In the genomic region with DNA sequence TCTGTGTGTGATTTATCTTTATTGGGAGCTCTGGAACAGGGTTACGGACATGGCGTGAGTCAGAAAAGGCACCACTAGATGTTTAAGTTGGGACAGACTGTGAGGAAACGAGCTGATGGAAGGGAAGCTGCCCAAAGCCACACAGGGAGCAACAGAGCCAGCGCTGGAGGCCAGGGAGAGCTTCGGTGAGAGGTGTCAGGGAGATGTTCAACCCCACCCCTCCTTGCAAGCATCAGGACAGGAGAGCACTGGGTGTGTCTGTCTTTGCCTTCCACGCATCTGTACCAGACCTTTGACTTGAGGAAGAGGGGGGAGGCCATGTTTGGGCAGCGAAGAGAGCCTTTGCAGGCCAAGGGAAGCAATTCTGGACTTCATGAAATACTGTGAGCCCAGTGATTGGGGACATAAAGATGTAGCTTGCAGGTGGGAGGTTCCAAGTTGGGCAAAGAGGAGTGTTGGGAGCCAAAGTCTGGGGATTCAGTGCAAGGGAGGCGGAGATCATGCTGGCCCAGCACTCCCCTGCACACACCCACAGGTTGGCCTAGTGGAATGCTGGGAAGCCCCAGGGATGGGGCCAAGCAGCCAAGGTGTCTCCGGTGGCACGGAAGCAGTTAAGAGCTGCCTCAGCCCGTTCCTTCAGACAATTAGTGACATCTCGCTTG, we compare ENCODE assay signal across 9 mouse cellular contexts. TPM values are rescaled to one million over a fixed set of nuclear protein-coding genes. Genes with fewer than 3 reads are reported as not detected.
DNase-seq lines count a peak whose midpoint lies in the region; ATAC-seq and TF ChIP-seq lines count a peak whose summit lies in the region.
"Had no signal": no experiment of that assay in that cellular context is flagged by ENCODE, and none has a peak within 500 bp of the region (broad histone marks: within the 10 kb centered on the region; RNA-seq: fewer than 3 reads in every experiment).

No protein-coding gene starts in this region.

- intact Hi-C loops in heart, postnatal 14 days (cut with DNase I): no loop called here

- H3K9me3 ChIP-seq in embryonic facial prominence, embryonic 11.5 days (replicated peaks; ENCODE audit: control insufficient read depth, low read length): no peaks in the 10 kb centered on the region
- H3K9me3 ChIP-seq in hindbrain, postnatal 0 days (ENCODE audit: low read length): no peaks in the 10 kb centered on the region
- no peaks in the 10 kb centered on the region for H3K9me3 ChIP-seq in midbrain, embryonic 16.5 days (replicated peaks; ENCODE audit: control insufficient read depth, low read length, poor library complexity, severe bottlenecking)

- no peak overlapping the region for H3K9ac ChIP-seq in embryonic facial prominence, embryonic 11.5 days (replicated peaks; ENCODE audit: low read length)
- H3K9ac ChIP-seq in hindbrain, postnatal 0 days (replicated peaks; ENCODE audit: low read length): peak overlapping the region; percentile 43; the same call in 1 of the 2 replicates
- H3K9ac ChIP-seq in midbrain, embryonic 16.5 days (ENCODE audit: low read depth, low read length): peak overlapping the region; percentile 37

- peak overlapping the region; percentile 58 for H3K27ac ChIP-seq in embryonic facial prominence, embryonic 11.5 days (replicated peaks; ENCODE audit: low read depth, low read length)
- H3K27ac ChIP-seq in hindbrain, postnatal 0 days: peak overlapping the region; percentile 84
- peak overlapping the region; percentile 73 for H3K27ac ChIP-seq in midbrain, embryonic 16.5 days (ENCODE audit: low read length)

- H3K4me1 ChIP-seq in embryonic facial prominence, embryonic 11.5 days (ENCODE audit: control insufficient read depth, insufficient read depth, low read length): peaks cover 68% of the 10 kb centered on the region
- H3K4me1 ChIP-seq in hindbrain, postnatal 0 days (ENCODE audit: insufficient read depth, low read length): peaks cover 98% of the 10 kb centered on the region
- H3K4me1 ChIP-seq in midbrain, embryonic 16.5 days (ENCODE audit: control insufficient read depth, insufficient read depth, low read length): peaks cover 88% of the 10 kb centered on the region

- peak overlapping the region; percentile 10; the same call in 1 of the 2 replicates for H3K4me2 ChIP-seq in embryonic facial prominence, embryonic 11.5 days (ENCODE audit: low read depth, low read length)
- H3K4me2 ChIP-seq in hindbrain, postnatal 0 days (ENCODE audit: low read depth, low read length): peak overlapping the region; percentile 27; the same call in 1 of the 2 replicates
- peak overlapping the region; percentile 36; the same call in 1 of the 2 replicates for H3K4me2 ChIP-seq in midbrain, embryonic 16.5 days (ENCODE audit: low read length)

- ATAC-seq in embryonic facial prominence, embryonic 11.5 days (replicated peaks; ENCODE audit: insufficient number of reproducible peaks, low FRiP score, low TSS enrichment, low read depth): no peak
- ATAC-seq in hindbrain, postnatal 0 days: peak; percentile 22
- ATAC-seq in midbrain, embryonic 16.5 days: no peak; the same call in 1 of the 2 replicates

- peak; percentile 52 for DNase-seq in kidney, adult 18-20 months
- no peak for DNase-seq in kidney, adult 9 months
- no peak for DNase-seq in embryonic facial prominence, embryonic 11.5 days (ENCODE audit: low spot score)
- no peak for DNase-seq in hindbrain, postnatal 0 days (ENCODE audit: low spot score)
- DNase-seq in ovary, postnatal 36 days (ENCODE audit: low spot score): no peak
- no peak for DNase-seq in thymus, postnatal 10 days (ENCODE audit: low spot score in 2 of 2)
- no peak for DNase-seq in heart, postnatal 14 days
- DNase-seq: right cerebral cortex, postnatal 4 days had no signal

- no peak overlapping the region for H3K4me3 ChIP-seq in embryonic facial prominence, embryonic 11.5 days (ENCODE audit: low read depth, low read length)
- no peak overlapping the region for H3K4me3 ChIP-seq in hindbrain, postnatal 0 days (ENCODE audit: low read length)
- no peak overlapping the region for H3K4me3 ChIP-seq in midbrain, embryonic 16.5 days (ENCODE audit: low read depth, low read length)

- H3K36me3 ChIP-seq in embryonic facial prominence, embryonic 11.5 days (replicated peaks; ENCODE audit: control insufficient read depth, insufficient read depth, low read depth, low read length): no peaks in the 10 kb centered on the region
- no peaks in the 10 kb centered on the region for H3K36me3 ChIP-seq in hindbrain, postnatal 0 days (ENCODE audit: insufficient read depth, low read length)
- no peaks in the 10 kb centered on the region for H3K36me3 ChIP-seq in midbrain, embryonic 16.5 days (ENCODE audit: control insufficient read depth, insufficient read depth, low read length)

- no peak for TF ChIP-seq CTCF in hindbrain, postnatal 0 days (IDR thresholded peaks at IDR 0.05; ENCODE audit: low read depth)

- WGBS in embryonic facial prominence, embryonic 11.5 days: 19% methylated on average over 12 of the region's 12 CpGs
- WGBS in hindbrain, postnatal 0 days: 24% methylated on average over 12 of the region's 12 CpGs
- 18% methylated on average over 12 of the region's 12 CpGs for WGBS in midbrain, embryonic 16.5 days

- no peaks in the 10 kb centered on the region for H3K27me3 ChIP-seq in embryonic facial prominence, embryonic 11.5 days (ENCODE audit: control insufficient read depth, insufficient read depth, low read length)
- no peaks in the 10 kb centered on the region for H3K27me3 ChIP-seq in hindbrain, postnatal 0 days (ENCODE audit: insufficient read depth, low read length)
- no peaks in the 10 kb centered on the region for H3K27me3 ChIP-seq in midbrain, embryonic 16.5 days (ENCODE audit: control insufficient read depth, insufficient read depth, low read depth, low read length)

RNA-seq across cellular contexts. Expression of gene Ahdc1, which starts 35.8 kb away (rescaled TPM):
- polyA plus RNA-seq in embryonic facial prominence, embryonic 11.5 days (2014; fragmentation: Nextera tagmentation; extraction: Ambion mirVana): 6.6 and 7.7 TPM in 2 replicates
- 88.2 and 106 TPM in 2 replicates for total RNA-seq in hindbrain, postnatal 0 days (2014; rRNA removed)
- 9.7 and 10.8 TPM in 2 replicates for polyA plus RNA-seq in hindbrain, postnatal 0 days (2015; fragmentation: Nextera tagmentation; extraction: Ambion mirVana)
- 11.2 and 12.5 TPM in 2 replicates for polyA plus RNA-seq in midbrain, embryonic 16.5 days (2015; fragmentation: Nextera tagmentation; extraction: Ambion mirVana)
- total RNA-seq in heart, postnatal 14 days (2021): 10 to 100 TPM; 55.2 to 59.1 TPM
